Mouse (Mus musculus): ENCODE measurements around the gene Olfr968. TPM values are rescaled to one million over a fixed set of nuclear protein-coding genes. Genes with fewer than 3 reads are reported as not detected.

The Olfr968 gene
- polyA plus RNA-seq, 1 experiment from 2014 or later = not detected

Other genes with a start within 250 kb of the Olfr968 start
- not detected in 2 replicates for gene Olfr958, start 229.2 kb downstream of the Olfr968 start, polyA plus RNA-seq (2014; fragmentation: Nextera tagmentation; extraction: Ambion mirVana)
- not detected in 2 replicates for gene Olfr959, start 207.7 kb downstream of the Olfr968 start, polyA plus RNA-seq (2014; fragmentation: Nextera tagmentation; extraction: Ambion mirVana)
- gene AW551984, start 178.8 kb downstream of the Olfr968 start, polyA plus RNA-seq (2014; fragmentation: Nextera tagmentation; extraction: Ambion mirVana) = 34.3 and 35.0 TPM in 2 replicates
- not detected in 2 replicates for gene Olfr148, start 172.6 kb downstream of the Olfr968 start, polyA plus RNA-seq (2014; fragmentation: Nextera tagmentation; extraction: Ambion mirVana)
- gene Olfr960, start 161.9 kb downstream of the Olfr968 start, polyA plus RNA-seq (2014; fragmentation: Nextera tagmentation; extraction: Ambion mirVana) = not detected in 2 replicates
- not detected in 2 replicates for gene Olfr961, start 138.2 kb downstream of the Olfr968 start, polyA plus RNA-seq (2014; fragmentation: Nextera tagmentation; extraction: Ambion mirVana)
- not detected in 2 replicates for gene Olfr963, start 116.0 kb downstream of the Olfr968 start, polyA plus RNA-seq (2014; fragmentation: Nextera tagmentation; extraction: Ambion mirVana)
- gene Olfr149, start 76.1 kb downstream of the Olfr968 start, polyA plus RNA-seq (2014; fragmentation: Nextera tagmentation; extraction: Ambion mirVana) = not detected in 2 replicates
- gene Olfr965, start 71.9 kb downstream of the Olfr968 start, polyA plus RNA-seq (2014; fragmentation: Nextera tagmentation; extraction: Ambion mirVana) = not detected in 2 replicates
- gene Olfr150, start 52.3 kb downstream of the Olfr968 start, polyA plus RNA-seq (2014; fragmentation: Nextera tagmentation; extraction: Ambion mirVana) = not detected in 2 replicates
- not detected in 2 replicates for gene Olfr967, start 37.0 kb downstream of the Olfr968 start, polyA plus RNA-seq (2014; fragmentation: Nextera tagmentation; extraction: Ambion mirVana)
- gene Olfr969, start 7.7 kb upstream of the Olfr968 start, polyA plus RNA-seq (2014; fragmentation: Nextera tagmentation; extraction: Ambion mirVana) = not detected in 2 replicates
- gene Olfr970, start 25.6 kb upstream of the Olfr968 start, polyA plus RNA-seq (2014; fragmentation: Nextera tagmentation; extraction: Ambion mirVana) = not detected in 2 replicates
- gene Olfr971, start 53.6 kb upstream of the Olfr968 start, polyA plus RNA-seq (2014; fragmentation: Nextera tagmentation; extraction: Ambion mirVana) = not detected in 2 replicates
- not detected in 2 replicates for gene Olfr972, start 83.2 kb upstream of the Olfr968 start, polyA plus RNA-seq (2014; fragmentation: Nextera tagmentation; extraction: Ambion mirVana)
- gene Olfr229, start 124.1 kb upstream of the Olfr968 start, polyA plus RNA-seq (2014; fragmentation: Nextera tagmentation; extraction: Ambion mirVana) = not detected in 2 replicates
- not detected in 2 replicates for gene Olfr974, start 154.2 kb upstream of the Olfr968 start, polyA plus RNA-seq (2014; fragmentation: Nextera tagmentation; extraction: Ambion mirVana)
- gene Olfr975, start 168.8 kb upstream of the Olfr968 start, polyA plus RNA-seq (2014; fragmentation: Nextera tagmentation; extraction: Ambion mirVana) = not detected in 2 replicates
- not detected in 2 replicates for gene Olfr976, start 177.9 kb upstream of the Olfr968 start, polyA plus RNA-seq (2014; fragmentation: Nextera tagmentation; extraction: Ambion mirVana)
- not detected in 2 replicates for gene Olfr978, start 208.9 kb upstream of the Olfr968 start, polyA plus RNA-seq (2014; fragmentation: Nextera tagmentation; extraction: Ambion mirVana)
- not detected in 2 replicates for gene Olfr979, start 220.2 kb upstream of the Olfr968 start, polyA plus RNA-seq (2014; fragmentation: Nextera tagmentation; extraction: Ambion mirVana)
- gene Olfr980, start 226.3 kb upstream of the Olfr968 start, polyA plus RNA-seq (2014; fragmentation: Nextera tagmentation; extraction: Ambion mirVana) = not detected in 2 replicates
- not detected in 2 replicates for gene Olfr981, start 238.2 kb upstream of the Olfr968 start, polyA plus RNA-seq (2014; fragmentation: Nextera tagmentation; extraction: Ambion mirVana)

All from embryonic facial prominence, embryonic 11.5 days (tissue).